Mouse (Mus musculus): Measurements from ENCODE around the gene Slc22a23.

DNA sequence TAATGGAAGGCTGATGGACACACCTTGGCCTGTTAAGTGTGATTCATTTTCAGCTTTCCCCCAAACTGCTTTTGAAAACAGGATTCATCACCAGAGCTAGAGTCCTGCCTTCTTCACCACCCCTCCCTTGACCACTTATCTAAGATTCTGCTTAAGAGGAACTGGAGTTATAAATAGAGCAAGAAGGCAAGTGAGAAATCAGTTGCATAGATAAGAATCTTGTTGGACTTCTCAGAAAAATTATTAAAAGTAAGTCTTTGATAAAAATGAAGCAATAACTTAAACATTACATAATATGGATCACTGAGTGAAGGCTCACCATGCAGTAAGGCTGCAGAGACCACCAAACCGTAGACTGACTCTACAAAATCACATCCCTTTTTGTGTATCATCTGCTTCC lies 18.0 kb downstream of the Slc22a23 start:
- TF ChIP-seq CTCF (IDR thresholded peaks at IDR 0.05; ENCODE audit: low read depth) (no peak), EP300 (IDR thresholded peaks at IDR 0.05; ENCODE audit: low read depth) (no peak)

All from liver, embryonic 14.5 days (tissue).